Mouse (Mus musculus): Measurements from ENCODE around the gene E4f1.

GRCm38 (mm10) chr17:24502208-24502607, 32.1 kb upstream of the E4f1 start:
- TF ChIP-seq CTCF (IDR thresholded peaks at IDR 0.05; ENCODE audit: extremely low read depth, insufficient read depth, low read length) (no peak), POLR2A (IDR thresholded peaks at IDR 0.05; ENCODE audit: extremely low read depth, insufficient read depth, low read length) (no peak)

Data from cortical plate, adult 2 months (tissue).